Mouse (Mus musculus) embryonic fibroblast, embryonic 13.5 days (primary cell): ENCODE measurements around the gene Cntn4. TPM values are rescaled to one million over a fixed set of nuclear protein-coding genes. Genes with fewer than 3 reads are reported as not detected.

Experiments
- H3K27ac ChIP-seq: 2 replicates; pipeline ENCODE4 v1.5.1; 2012; ENCODE audit warnings: low read length, control low read depth, inconsistent platforms; ENCODE audit not compliant: insufficient read depth
- H3K4me1 ChIP-seq: 2 replicates; pipeline ENCODE4 v1.6.1; 2011; ENCODE audit warnings: low read length; ENCODE audit not compliant: control insufficient read depth, insufficient read depth
- H3K4me3 ChIP-seq: 2 replicates; pipeline ENCODE4 v1.5.1; 2011; ENCODE audit warnings: mild to moderate bottlenecking, control low read depth, low read length; ENCODE audit not compliant: insufficient read depth
- CTCF ChIP-seq: IDR thresholded peaks from 2 replicates; pipeline ENCODE4 v1.5.1; 2011; ENCODE audit warnings: mild to moderate bottlenecking, control low read depth, low read length, moderate library complexity, borderline replicate concordance; ENCODE audit not compliant: insufficient read depth
- POLR2A ChIP-seq: IDR thresholded peaks from 2 replicates; pipeline ENCODE4 v1.6.1; 2011; ENCODE audit warnings: low read depth, mild to moderate bottlenecking, control low read depth, low read length, moderate library complexity
- polyA plus RNA-seq: library from polyadenylated mRNA; stranded (reverse); fragments of >200 nt; gene quantifications from 2 replicates; pipeline ENCODE4 v1.2.4, GENCODE M21; 2011; ENCODE audit warnings: low read depth; ENCODE audit not compliant: missing spikeins, insufficient read length

The Cntn4 gene
- polyA plus RNA-seq, 1 experiment, result 0.90 TPM

DNA sequence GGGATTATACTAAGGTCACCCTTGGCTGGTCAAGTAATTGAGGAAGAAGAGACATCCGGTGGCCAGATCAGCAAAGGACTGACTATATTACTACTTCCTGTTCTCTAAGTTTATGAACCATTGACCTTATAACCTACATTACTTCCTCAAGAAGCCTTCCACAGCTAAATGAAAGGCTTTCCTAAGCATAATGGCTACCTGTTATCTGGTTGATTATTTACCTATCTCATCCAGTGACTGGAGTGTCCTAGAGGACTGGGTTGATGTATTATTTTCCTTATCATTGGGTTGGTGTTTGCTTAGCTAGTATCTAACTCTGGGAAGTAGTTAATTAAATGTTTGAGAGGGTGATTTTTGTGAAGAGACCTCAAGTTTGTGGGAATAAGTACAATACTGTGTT, 606.4 kb downstream of the Cntn4 start:
- no peaks in the 10 kb centered on the region for H3K4me1 ChIP-seq
- TF ChIP-seq CTCF, result no peak
- TF ChIP-seq POLR2A, result no peak
- H3K27ac ChIP-seq, result no peak overlapping the region
- H3K4me3 ChIP-seq, result no peak overlapping the region

DNA sequence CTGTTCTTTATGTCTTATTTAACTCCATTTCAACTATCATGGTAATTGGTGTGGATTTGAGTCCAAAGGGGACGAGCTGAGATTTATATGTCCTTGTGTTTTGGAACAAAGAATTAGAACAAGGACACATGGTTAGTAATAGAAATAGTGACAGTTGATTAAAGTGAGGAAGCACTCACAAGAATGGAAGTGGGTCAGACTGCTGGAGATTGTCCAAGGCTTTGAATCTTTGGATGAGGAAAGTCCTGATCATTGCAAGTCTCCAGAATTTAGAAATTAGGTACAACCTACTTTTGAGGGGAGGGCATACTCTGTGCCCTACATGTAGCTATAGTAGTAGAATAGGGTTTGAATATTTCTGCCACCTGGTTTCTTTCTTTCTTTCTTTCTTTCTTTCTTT, 622.0 kb downstream of the Cntn4 start:
- no peak for TF ChIP-seq POLR2A
- no peak for TF ChIP-seq CTCF
- Histone ChIP-seq H3K4me3 (no peak overlapping the region), H3K4me1 (no peaks in the 10 kb centered on the region), H3K27ac (no peak overlapping the region)

DNA sequence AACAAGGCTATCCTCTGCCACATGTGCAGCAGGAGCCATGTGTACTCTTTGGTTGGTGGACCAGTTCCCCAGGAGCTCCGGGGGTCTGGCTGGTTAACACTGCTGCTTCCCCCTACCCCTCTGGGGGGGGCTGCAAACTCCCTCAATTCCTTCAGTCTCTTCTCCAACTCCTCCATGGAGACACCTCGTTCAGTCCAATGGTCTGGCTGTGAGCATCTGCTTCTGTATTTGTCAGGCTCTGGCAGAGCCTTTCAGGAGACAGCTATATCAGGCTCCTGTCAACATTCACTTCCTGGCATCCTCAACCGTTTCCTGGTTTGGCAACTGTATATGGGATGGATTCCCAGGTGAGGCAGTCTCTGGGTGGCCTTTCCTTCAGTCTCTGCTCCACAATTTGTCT, 622.7 kb downstream of the Cntn4 start:
- Histone ChIP-seq H3K4me3 (no peak overlapping the region), H3K27ac (no peak overlapping the region), H3K4me1 (no peaks in the 10 kb centered on the region)
- no peak for TF ChIP-seq CTCF
- no peak for TF ChIP-seq POLR2A

DNA sequence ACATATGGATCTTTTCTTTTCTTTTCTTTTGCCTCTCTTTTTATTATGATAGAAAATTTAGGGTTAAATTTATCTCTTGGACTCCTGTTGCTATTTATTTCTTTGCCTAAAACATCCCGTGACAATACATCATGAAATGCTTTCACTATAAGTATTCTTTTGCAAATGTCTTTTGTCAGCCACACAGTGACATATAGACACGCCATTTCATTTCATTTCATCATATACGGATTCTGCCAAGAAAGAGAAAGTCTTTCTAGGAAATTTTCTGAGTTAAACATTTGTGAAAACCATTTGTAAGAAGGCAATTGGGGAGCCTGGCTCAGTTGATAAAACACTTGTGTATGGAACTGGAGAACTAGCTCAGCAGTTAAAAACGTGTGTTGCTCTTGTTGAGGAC, 625.0 kb downstream of the Cntn4 start:
- TF ChIP-seq CTCF, result no peak
- no peak for TF ChIP-seq POLR2A
- Histone ChIP-seq H3K4me3 (no peak overlapping the region), H3K27ac (no peak overlapping the region), H3K4me1 (no peaks in the 10 kb centered on the region)

DNA sequence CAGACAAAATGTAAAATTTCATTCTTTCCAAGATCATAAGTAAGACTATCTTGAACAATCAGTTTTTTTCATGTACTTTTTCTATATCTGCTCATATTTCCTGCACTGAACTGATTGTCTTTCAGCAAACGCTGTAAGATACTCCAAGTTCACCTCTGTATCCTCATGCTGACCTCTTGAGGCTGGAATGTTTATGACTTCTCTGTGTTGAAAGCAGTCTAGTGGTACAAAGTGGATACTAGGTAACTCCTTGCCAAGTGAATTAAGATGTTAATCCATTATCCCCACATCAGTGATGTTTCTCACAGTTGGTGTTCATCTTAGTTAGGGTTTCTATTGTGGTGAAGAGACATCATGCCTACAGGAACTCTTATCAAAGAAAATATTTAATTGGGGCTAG, 651.5 kb downstream of the Cntn4 start:
- Histone ChIP-seq H3K4me1 (no peaks in the 10 kb centered on the region), H3K4me3 (no peak overlapping the region), H3K27ac (no peak overlapping the region)
- TF ChIP-seq POLR2A (no peak), CTCF (no peak)

DNA sequence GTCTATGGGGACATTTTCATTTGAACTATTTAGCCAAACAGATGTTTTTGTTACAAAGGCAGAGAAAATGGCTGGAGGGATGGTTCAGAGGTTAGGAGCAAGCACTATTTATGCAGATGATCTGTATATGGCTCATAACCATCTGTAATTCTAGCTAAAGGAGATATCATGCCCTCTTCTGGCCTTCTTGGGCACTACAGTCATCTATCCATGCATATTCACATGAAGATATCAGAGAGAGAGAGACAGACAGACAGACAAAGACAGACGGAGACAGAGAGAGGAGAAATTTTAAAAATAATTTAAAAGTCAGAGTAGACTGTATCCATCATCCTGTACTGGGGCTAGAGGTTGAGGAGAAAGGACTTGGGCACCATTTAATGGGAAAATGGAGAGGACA, 652.2 kb downstream of the Cntn4 start:
- Histone ChIP-seq H3K4me3 (no peak overlapping the region), H3K4me1 (no peaks in the 10 kb centered on the region), H3K27ac (no peak overlapping the region)
- TF ChIP-seq CTCF (no peak), POLR2A (no peak)

DNA sequence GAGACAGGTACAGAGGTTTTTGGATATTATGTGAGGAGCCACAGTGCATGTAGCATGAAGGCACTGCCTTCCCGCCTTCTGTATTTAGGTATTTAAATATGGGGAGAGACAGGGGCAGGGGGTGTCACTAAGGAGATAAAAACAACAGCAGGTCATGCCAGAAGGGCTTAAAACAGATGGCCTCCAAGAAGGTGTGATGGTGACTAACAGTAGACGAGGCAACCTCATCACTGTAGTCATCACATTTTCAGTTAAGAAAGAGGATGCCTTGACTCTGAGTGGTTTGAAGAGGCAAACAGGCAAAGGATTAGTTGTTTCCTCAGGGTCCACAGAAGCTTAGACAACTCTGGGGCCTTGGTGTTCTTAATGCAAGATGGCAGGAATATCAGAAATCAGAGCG, 655.0 kb downstream of the Cntn4 start:
- H3K4me3 ChIP-seq, result no peak overlapping the region
- no peaks in the 10 kb centered on the region for H3K4me1 ChIP-seq
- no peak overlapping the region for H3K27ac ChIP-seq
- no peak for TF ChIP-seq CTCF
- TF ChIP-seq POLR2A, result no peak

DNA sequence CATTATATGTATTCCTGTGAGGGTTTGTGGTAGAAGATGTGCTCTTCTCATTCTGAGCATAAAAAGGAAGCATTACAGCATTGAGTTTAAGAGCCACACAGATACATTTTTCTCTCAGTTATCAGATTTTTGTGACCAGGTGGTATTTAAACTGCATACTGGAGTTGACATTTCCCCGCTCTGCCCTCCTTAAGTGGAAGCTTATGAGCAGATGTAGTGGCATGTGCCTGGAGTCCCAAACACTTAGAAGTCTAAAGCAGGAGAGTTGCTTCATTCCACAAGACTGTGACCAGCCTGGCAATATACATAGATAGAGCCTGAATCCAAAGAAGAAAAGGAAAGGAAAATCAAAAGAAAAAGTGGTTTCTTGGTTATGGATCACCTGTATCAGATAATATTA, 655.5 kb downstream of the Cntn4 start:
- Histone ChIP-seq H3K4me1 (no peaks in the 10 kb centered on the region), H3K27ac (no peak overlapping the region), H3K4me3 (no peak overlapping the region)
- no peak for TF ChIP-seq POLR2A
- TF ChIP-seq CTCF, result no peak

DNA sequence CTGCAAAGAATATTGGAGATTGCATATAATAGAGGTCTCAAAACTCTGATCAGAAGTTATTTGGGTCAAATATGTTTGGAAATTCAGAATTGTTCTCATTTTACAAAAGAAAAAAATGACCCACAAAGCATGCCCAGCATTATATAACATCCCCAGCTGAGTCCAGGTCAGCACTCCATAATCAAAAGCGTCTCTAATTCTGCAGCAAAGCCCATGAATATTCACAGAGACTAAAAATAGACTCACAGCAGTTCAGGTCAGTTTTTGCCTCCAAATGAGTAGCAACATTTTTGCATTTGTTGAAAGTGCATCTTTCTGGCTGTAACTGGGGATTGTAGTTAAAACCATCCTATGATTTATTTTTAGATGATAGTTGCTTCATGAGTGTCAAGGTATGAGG, 657.6 kb downstream of the Cntn4 start:
- Histone ChIP-seq H3K4me3 (no peak overlapping the region), H3K4me1 (no peaks in the 10 kb centered on the region), H3K27ac (no peak overlapping the region)
- no peak for TF ChIP-seq POLR2A
- no peak for TF ChIP-seq CTCF

DNA sequence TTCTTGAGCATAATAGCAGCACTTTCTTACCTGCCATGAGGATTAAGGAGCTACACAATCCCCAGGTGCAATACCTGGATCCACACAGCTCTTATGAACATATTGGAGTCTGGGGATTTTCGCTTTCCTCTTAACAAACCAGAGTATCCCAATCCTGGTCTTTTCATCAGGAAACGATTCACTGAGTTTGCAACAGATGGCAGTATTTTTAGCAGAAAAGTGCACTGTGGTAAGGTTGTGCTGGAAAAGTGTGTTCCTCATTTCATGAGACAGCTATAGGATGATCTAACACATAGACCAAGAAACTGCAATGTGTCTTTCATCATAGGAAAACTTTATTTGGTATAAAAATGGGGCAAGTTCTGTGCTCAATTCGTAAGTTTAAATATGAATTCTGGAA, 659.3 kb downstream of the Cntn4 start:
- Histone ChIP-seq H3K27ac (no peak overlapping the region), H3K4me1 (no peaks in the 10 kb centered on the region), H3K4me3 (no peak overlapping the region)
- TF ChIP-seq POLR2A (no peak), CTCF (no peak)

DNA sequence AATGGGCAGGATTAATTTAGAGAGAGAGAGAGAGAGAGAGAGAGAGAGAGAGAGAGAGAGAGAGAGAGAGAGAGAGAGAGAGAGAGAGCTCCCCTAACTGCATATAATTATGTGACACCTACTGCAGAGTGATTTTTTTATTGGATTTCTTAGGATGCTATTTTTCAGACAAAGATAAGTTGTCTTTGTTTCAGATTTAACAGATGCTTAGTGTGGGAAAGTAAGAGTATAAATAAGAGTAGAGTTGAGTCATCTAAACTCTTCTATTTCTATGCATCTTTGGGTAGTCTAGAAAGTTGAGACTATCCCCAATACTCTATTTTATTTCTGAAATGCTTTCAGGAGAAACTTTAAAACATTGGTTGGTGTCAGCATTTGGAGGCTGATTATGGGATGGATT, 660.4 kb downstream of the Cntn4 start:
- no peak overlapping the region for H3K4me3 ChIP-seq
- no peaks in the 10 kb centered on the region for H3K4me1 ChIP-seq
- TF ChIP-seq POLR2A (no peak), CTCF (no peak)
- no peak overlapping the region for H3K27ac ChIP-seq
